Mouse (Mus musculus): Measurements from ENCODE around the gene Ulk2.

- TF ChIP-seq CTCF (IDR thresholded peaks at IDR 0.05; ENCODE audit: low read depth, low read length) (no peak), POLR2A (IDR thresholded peaks at IDR 0.05; ENCODE audit: borderline replicate concordance, low read depth, low read length) (no peak)
Observed at GRCm38 (mm10) chr11:61732672-61733071, 122.2 kb downstream of the Ulk2 start.
